Mouse (Mus musculus) heart, postnatal 0 days (tissue): ENCODE measurements around the gene Ficd.

ENCODE experiments used
- CTCF ChIP-seq: IDR thresholded peaks from 2 replicates; pipeline ENCODE4 v1.5.1; 2016; ENCODE audit warnings: antibody characterized with exemption, control low read depth, low read depth
- EP300 ChIP-seq: IDR thresholded peaks from 2 replicates; pipeline ENCODE4 v1.6.1; 2016; ENCODE audit warnings: antibody characterized with exemption, low read depth

GRCm38 (mm10) chr5:113748556-113749331 is 13.1 kb downstream of the Ficd start:
- no peak for TF ChIP-seq CTCF
- no peak for TF ChIP-seq EP300
